Mouse (Mus musculus): Measurements from ENCODE around the gene Gm42417. TPM values are rescaled to one million over a fixed set of nuclear protein-coding genes. Genes with fewer than 3 reads are reported as not detected.
A peak's percentile ranks its signal among the peaks of the same experiment; 100 is the strongest.
"Not testable (repeated sequence)": the region's sequence is repeated elsewhere in the genome, so short reads cannot be mapped to it uniquely, and the experiment has no call there.

The Gm42417 gene
- total RNA-seq, 2 experiments from 2014 or later, result 0.93 TPM; not detected in 1

DNA sequence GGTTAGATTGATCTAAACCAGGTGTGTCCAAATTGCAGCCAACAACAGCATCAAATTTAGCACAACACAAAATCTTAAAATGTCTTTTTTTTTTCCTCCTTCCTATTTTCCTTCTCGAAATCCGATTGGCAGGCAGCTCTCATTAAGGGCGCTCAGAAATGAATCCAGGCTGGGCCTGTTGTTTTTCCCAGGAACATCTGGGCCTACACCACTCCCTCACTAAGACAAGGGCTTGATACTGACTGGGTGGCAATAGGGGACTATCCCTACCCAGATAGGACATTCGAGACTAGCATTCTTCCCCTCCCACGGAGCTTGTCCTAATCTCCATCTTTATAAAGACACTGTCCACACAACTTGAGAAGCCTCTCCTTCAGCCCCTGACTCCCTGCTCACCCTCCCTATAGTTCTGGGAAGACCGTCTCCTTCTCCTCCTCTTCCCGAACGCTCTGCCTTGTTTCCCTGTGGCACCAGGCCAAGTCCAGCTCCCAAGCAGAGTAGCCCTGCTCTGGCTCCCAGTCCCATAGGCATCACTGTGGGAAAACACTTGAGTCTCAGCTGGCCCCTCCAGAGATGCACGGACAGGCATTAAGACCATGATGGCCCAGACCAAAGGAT lies 8.9 kb upstream of the Gm42417 start:
- no peak for ATAC-seq (replicated peaks; ENCODE audit: poor library complexity, severe bottlenecking)

DNA sequence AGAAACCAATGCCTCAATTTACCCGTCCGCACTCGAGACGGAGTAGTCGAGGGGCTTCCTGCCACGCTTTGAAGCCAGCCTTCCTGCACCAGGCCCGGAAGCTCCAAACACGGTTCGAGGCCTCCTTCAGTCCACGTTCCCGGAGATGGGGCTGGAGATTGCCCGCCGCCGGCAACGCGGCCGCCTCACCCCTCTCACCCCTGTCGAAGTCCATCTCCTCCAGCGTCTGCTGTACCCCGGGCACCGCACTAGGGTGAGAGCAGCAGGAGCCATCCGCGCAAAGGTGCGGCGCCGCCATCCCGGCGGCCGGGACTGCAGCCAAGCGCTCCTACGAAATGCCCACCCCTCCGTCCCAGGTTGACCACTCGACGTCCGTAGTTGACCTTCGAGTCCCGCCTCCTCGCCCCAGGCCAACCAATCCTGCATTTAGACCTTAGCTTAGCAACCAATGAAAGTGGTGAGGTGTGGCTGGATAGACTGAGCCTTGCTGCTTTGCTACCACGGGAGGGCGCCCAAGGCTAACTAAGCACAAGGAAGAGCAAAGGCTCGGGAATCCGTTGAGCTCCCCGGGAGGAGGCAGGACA lies 7.8 kb upstream of the Gm42417 start, which contains the start of gene Ankrd39:
Ankrd39 (minus strand) TSS at position 558 of the 584 bp plus-strand sequence.
- ATAC-seq (replicated peaks; ENCODE audit: poor library complexity, severe bottlenecking), result peak; percentile 98

DNA sequence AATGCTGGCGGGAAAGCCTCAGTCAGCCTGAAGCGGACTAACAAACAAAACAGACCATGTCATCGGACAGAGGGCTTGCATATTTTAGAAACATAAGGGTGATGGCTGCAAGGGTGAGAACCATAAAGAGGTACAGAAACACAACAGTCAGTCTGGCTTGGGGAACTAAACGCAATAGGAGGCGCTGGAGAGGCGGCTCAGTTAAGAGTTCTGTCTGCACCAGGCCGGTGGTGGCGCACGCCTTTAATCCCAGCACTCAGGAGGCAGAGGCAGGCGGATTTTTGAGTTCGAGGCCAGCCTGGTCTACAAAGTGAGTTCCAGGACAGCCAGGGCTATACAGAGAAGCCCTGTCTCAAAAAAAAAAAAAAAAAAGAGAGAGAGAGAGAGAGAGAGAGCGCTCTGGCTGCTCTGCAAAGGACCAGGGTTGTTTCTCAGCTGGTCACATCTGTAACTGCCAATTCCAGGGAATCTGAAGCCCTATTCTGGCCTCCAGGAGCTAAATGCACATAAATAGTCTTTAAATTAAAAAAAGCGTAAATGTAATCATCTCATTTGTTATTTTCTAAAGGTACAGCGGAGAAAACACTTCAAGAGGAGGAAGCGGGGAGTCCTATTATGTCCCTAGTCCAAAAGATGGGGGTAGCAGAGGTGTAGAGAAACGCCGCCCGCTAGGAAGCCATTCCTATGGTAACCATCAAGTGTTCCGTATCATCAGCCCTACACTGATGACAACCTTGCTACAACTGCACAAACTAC lies 6.8 kb upstream of the Gm42417 start:
- ATAC-seq (replicated peaks; ENCODE audit: poor library complexity, severe bottlenecking), result no peak

DNA sequence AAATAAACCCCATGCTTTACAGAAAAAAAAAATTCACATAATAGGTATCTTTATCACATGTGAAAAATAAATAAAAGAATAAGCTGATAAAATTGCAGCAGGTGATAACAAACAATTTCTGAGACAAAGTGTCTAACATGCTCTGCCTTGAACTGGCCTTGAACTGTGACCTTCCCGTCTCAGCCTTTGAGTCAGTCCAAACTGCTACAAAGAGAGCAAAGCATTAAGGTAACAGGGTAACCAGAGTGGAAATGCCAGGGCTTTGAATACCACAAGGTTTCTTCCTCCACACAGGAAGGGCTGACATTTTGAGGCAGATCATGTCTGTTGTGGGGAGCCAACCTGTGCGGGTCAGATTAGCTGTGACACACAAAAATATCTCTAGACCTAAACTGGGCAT lies 6.2 kb upstream of the Gm42417 start:
- ATAC-seq (replicated peaks; ENCODE audit: poor library complexity, severe bottlenecking), result no peak

DNA sequence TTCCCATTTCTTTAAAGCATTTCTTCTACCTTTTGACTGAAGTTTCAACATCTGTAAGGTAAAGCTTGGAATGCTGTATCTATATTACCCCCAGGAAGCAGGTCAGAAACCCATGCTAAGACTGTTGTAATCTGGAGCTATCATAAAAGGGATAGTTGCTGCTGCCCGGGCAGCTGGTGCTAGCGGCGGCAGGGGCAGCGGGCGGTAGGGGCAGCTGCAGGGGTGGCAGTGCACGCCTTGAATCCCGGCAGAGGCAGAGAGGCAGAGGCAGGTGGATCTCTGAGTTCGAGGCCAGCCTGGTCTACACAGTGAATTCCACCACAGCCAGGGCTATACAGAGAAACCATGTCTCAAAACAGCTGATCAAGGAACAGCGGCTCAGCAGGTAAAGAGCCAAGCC lies 3.7 kb upstream of the Gm42417 start:
- no peak for ATAC-seq (replicated peaks; ENCODE audit: poor library complexity, severe bottlenecking)

DNA sequence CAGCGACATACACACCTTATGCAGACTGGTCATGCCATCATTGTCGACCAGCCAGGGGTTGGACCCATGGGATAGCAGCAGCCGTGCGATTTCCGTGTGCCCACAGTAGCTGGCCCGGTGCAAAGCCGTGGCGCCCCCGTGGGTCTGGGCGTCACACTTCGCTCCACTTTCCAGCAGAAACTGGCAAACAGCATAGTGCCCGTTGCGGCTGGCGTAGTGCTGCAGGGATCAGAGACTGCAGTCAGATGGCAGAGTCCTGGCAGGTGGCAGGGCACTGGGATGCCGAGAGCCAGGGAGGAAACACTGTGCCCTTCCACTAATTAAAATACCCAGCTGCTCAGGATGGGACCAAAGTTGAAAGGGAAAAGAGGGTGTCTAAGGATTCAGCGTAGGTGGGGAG lies 2.6 kb upstream of the Gm42417 start:
- no peak for ATAC-seq (replicated peaks; ENCODE audit: poor library complexity, severe bottlenecking)

DNA sequence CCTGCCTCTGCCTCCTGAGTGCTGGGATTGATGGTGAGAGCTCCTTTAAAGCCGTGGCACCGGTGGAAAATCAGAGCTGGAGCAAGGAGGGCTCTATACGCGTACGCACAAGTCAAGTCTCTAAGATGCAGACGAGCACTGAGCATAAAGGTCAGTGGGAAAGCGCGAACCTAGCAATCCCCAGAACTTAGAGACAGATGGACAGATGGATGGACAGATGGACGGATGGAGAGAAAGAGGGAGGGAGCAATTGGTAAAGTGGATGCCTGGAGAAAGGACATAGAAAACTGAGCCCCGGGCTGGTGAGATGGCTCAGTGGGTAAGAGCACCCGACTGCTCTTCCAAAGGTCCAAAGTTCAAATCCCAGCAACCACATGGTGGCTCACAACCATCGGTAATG lies 1.6 kb upstream of the Gm42417 start:
- ATAC-seq (replicated peaks; ENCODE audit: poor library complexity, severe bottlenecking), result no peak

DNA sequence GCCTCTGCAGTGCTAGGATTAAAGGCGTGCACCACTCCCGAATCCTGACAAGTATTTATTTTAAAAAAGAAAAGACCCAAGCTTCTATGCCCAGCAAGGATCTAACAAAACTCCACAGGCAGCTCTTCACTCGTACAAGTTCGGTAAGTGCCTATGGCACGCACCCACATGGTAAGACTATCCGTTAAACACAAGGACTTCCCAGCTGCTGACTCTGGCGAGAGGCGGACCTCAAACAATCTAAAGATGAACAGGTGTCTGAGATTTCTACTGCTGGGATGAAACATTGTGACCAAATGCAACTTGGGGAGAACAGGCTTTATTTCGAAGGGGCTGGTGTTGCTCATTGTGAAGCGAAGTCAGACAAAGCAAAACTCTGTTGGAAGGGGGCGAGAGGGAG lies 903 bp upstream of the Gm42417 start:
- ATAC-seq (replicated peaks; ENCODE audit: poor library complexity, severe bottlenecking), result no peak

DNA sequence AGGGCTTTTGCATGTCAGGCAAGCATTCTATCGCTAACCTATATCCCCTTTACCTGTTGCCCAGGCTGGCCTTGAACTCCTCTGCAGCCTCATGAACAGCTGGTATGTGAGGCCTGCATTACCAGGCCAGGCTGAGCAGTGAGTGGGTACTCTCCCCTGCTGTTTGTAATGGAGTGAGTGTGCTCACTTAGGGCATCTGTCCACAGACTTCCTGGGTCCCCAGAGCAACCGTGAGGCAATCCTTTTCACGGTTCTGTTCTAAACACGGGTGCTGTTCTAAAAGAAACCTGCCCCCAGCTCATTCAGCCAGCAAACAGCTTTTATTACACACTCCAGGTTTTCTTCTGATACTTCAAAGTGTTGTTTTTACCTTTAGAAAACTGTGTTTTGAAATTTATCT lies 502 bp downstream of the Gm42417 start:
- no peak for ATAC-seq (replicated peaks; ENCODE audit: poor library complexity, severe bottlenecking)

DNA sequence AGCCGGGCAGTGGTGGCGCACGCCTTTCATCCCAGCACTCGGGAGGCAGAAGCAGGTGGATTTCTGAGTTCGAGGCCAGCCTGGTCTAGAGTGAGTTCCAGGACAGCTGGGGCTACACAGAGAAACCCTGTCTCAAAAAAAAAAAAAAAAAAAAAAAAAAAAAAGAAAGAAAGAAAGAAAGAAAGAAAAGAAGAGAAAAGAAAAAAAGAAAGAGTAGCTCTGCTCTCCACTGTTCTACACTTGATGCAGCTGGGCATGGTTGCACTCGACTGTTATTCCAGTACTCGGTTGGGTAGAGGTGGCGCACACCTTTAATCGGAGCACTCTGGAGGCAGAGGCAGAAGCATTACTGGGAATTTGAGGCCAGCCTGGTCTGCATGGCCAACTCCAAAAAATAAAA lies 2.4 kb downstream of the Gm42417 start, which contains the start of gene Ankrd23:
Ankrd23 (minus strand) TSS at position 101 of the 400 bp plus-strand sequence.
- ATAC-seq (replicated peaks; ENCODE audit: poor library complexity, severe bottlenecking), result not testable (repeated sequence)

DNA sequence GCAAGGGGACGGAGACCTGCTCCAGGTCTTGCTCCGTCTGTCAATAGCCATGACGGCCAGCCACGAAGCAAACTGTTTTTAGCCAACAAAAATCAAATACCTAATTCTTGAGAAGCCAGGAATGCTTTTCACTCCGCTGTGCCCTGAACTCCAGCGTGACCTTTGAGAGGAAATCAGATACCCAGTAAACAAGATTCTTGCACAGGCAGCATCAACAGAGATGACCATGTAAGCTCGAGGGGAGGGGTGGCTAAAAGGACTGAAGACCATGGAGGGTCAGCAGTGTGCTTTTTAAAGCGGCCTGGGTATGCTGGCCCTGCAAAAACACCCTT lies 2.9 kb downstream of the Gm42417 start:
- no peak for ATAC-seq (replicated peaks; ENCODE audit: poor library complexity, severe bottlenecking)

DNA sequence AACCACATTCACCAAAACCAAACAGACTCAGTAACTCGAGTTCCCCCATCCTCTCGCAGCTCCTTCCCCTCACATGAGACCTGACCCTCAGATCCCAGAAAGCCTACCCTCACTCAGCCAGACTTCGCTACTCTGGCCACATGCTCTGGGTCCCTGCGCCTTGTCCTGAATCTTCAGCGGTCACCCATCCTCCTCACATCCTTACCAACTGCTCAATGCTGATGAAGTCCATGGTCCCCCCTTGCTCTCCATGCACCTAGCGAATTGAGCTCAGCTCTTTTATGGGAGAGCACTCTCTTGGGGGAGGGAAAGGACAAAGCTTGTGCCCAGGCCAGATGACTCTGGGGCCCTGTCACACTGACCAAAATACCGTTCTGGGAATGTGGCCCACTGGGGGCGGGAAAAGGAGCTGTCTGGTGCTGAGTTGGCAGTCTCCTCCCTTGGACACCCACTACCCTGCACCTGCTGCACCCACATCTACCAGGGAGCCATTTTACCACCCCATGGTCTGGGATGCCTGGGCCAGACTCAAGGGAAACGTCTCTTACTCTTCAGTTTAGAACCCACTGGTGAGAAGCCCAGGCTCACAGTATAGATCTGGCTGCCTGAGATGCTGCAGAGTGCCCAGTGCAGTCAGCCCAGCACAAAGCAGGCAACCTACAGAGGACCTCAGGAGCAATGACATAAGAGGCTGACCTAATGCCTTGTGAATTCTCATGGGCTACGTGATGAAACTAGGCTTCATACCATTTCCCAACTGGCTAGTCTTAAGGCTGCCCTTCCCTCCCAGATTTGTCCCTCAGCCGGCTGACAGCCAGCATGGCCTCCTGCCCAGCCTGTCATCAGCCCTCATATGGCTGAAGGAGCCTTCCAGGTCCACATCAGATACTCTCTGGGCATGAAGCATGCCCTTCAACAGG lies 3.5 kb downstream of the Gm42417 start:
- ATAC-seq (replicated peaks; ENCODE audit: poor library complexity, severe bottlenecking), result no peak

DNA sequence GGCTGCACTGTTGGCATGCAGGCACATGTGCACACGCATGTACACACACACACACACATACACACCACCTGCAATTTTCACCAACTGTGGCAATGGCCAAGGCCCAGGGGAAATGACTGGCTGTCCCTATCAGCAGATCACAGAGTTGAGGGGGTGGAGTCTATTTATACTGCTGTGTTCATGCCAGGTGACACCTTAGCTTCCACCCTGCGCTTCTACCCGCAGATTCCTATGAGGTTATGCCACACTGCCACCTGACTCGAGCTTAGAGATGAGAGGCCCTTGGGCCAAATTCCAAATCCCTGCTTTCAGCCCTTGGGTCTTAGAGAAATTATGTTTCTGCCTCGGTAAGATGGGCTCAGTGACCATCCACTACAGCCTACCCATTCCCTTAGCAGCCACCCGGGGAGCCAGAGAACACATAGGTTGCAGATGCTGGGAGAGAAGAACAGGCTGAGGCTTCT lies 4.6 kb downstream of the Gm42417 start:
- peak; percentile 39 for ATAC-seq (replicated peaks; ENCODE audit: poor library complexity, severe bottlenecking)

DNA sequence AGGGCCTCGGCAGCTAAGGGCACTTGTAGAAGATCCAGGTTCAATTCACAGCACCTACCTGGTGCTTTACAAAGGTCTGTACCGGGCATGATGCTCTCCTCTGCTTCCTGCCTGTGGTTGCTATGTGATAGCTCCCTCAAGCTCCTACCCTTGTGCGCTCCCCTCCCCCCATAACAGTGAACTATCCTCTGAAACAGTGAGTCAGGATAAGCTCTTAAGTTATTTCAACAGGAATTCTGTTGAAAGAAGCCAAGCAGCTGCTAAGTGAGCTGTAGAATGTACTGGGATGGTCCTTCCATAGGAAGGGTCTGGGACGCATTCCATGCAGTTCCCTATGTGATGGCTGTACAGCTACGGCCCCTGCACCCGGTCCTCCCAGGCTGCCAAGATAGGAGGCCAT lies 5.7 kb downstream of the Gm42417 start:
- no peak for ATAC-seq (replicated peaks; ENCODE audit: poor library complexity, severe bottlenecking)

DNA sequence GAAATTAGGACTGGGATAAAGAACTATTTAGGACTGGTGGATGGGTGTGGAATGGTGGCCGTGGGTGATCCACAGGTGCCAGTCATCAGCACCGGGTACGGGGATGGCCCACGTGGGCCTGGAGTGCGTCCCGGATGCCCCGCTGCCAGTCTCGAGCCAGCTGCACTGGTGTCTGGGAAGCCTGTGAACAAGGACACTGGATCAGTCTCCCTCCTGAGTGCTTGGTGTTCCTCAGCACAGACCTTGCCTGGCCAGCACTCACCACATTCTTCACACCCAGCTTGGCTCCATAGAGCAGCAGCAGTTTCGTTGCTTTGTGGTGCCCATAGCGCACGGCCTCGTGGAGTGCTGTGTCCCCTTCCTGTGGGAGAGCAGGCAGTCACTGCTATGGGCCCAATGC lies 7.8 kb downstream of the Gm42417 start:
- no peak for ATAC-seq (replicated peaks; ENCODE audit: poor library complexity, severe bottlenecking)

DNA sequence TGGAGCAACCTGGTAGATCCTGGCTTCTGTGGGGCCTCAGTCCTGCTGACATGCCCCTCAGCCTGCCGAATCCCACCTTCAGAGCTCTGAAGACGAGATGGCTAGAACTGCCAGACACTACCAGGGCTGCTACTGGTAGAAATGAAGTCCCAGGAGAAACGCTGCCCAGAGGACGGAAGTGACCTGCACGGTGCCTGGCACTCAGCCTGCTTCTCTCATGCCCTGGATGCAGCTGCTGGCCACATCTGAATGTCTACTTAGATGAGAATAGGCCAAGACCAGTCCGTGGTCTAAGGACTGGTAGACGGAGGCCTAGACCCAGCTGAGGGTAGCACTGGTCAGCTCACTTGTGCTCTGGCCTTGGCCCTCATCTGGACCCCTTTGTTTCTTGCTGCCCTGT lies 8.3 kb downstream of the Gm42417 start:
- no peak for ATAC-seq (replicated peaks; ENCODE audit: poor library complexity, severe bottlenecking)

DNA sequence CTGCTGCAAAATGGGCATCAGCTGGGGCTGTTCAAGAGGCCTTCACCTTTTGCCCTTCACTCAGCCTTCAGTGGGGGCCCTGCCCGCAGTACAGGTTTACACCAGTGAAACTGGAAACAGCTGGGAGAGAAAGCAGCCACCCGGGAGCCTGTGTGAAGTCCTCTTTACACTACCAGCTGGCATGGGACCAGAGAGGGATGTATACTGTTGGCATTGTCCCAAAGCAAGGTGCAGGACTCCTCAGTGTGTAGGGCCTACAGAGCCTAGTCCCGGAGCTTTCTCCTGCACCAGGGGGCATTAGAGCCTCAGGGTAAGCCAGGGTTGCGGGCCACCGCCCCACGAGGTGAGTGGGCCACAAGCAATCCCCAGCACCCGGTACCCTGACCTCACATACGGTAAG lies 8.7 kb downstream of the Gm42417 start:
- ATAC-seq (replicated peaks; ENCODE audit: poor library complexity, severe bottlenecking), result no peak

DNA sequence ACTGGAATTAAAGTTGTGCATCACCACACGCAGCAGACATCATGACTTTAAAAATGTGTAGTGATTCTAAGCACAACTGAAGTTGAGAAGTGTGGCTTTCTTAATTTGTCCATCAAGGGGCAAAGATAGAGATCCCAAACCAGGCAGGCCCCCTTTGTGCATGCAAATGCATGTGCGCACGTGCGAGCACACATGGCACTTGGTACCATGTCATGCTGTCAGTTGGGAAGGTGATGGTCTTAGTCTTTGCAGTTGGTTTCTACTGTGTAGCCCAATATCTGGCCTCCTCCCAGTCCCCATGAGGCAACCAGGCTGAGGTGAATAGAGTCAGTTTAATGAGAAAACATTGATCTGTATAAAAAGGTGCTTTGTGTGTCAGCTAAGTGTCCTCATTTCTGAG lies 9.4 kb downstream of the Gm42417 start:
- ATAC-seq (replicated peaks; ENCODE audit: poor library complexity, severe bottlenecking), result no peak

DNA sequence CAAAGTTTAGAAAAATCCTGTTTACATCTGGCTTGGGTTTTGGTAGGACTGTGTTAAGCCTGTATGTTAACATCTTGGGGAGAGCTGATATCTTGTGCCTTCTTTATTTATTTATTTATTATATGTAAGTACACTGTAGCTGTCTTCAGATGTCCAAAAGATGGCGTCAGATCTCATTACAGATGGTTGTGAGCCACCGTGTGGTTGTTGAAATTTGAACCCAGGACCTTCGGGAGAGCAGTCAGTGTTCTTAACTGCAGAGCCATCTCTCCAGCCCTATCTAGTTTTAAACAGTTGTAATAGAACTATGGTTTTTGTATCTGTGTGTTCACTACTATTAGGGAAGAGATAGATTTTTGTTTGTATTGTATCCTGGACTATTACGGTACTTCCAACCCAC lies 10.0 kb downstream of the Gm42417 start:
- no peak for ATAC-seq (replicated peaks; ENCODE audit: poor library complexity, severe bottlenecking)

DNA sequence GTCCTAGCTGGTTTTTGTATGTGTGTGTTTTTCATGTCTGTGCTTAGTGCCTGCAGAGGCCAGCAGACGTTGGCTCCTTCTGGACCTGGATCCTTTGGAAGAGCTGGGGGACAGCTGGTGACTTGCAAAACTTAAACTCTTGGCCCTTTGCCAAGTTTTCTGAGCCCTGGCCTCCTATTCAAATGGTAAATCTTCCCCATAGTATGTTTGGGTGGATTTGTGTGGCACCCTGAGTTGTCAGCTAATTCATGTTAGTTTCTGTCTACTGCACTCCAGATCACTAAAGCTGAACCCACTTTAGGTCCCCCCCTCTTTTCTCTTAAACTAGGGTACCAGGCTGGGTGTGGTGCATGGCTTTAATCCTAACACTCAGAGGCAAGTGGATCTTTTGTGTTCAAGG lies 10.9 kb downstream of the Gm42417 start:
- ATAC-seq (replicated peaks; ENCODE audit: poor library complexity, severe bottlenecking), result no peak

DNA sequence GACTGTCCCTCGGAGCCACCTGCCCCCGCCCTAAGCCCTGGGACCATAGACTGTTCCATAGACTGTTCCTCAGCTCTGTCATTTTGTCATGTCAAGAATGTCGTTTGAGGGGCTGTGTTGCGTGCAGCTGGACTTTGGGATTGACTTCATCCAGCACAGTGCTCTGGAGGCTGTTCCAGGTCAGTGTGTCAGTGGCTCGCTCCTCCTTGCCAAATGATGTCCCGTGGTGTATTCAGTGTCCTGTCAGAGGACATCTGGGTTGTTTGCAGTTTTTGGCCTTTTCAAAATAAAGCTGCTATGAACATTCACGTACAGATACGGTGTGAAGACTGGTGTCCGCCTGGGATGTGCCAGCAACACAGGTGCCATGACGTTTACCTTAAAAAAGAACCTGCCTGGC lies 12.3 kb downstream of the Gm42417 start:
- ATAC-seq (replicated peaks; ENCODE audit: poor library complexity, severe bottlenecking), result no peak

Data from granulocyte monocyte progenitor cell, adult 5-6 weeks (primary cell).